Mouse (Mus musculus) embryonic facial prominence, embryonic 12.5 days (tissue): ENCODE data around the gene Sgca. TPM values are rescaled to one million over a fixed set of nuclear protein-coding genes. Genes with fewer than 3 reads are reported as not detected.

Experiments
- ATAC-seq: fragments of 200-750 bp; cut with Nextera tagmentation; 2 replicates; pipeline ENCODE4 v1.8.0; 2017; ENCODE audit not compliant: insufficient number of reproducible peaks, insufficient read depth, low FRiP score, low TSS enrichment
- H3K27ac ChIP-seq: fragments of 300-500 bp; sonication (generic); 2 replicates; pipeline ENCODE4 v1.5.1; 2016; ENCODE audit warnings: mild to moderate bottlenecking
- H3K27me3 ChIP-seq: fragments of 300-500 bp; sonication (generic); 2 replicates; pipeline ENCODE4 v1.6.1; 2016; ENCODE audit warnings: mild to moderate bottlenecking, moderate library complexity
- H3K36me3 ChIP-seq: fragments of 300-500 bp; sonication (generic); 2 replicates; pipeline ENCODE4 v1.6.1; 2016; ENCODE audit warnings: mild to moderate bottlenecking
- H3K4me1 ChIP-seq: fragments of 300-500 bp; sonication (generic); 2 replicates; pipeline ENCODE4 v1.6.1; 2016
- H3K4me2 ChIP-seq: fragments of 300-500 bp; sonication (generic); replicated peaks from 2 replicates; pipeline ENCODE4 v1.6.1; 2016; ENCODE audit warnings: mild to moderate bottlenecking, moderate library complexity
- H3K4me3 ChIP-seq: fragments of 300-500 bp; sonication (generic); 2 replicates; pipeline ENCODE4 v1.5.1; 2016; ENCODE audit warnings: mild to moderate bottlenecking
- H3K9ac ChIP-seq: fragments of 300-500 bp; sonication (generic); 2 replicates; pipeline ENCODE4 v1.6.1; 2016; ENCODE audit warnings: mild to moderate bottlenecking, moderate library complexity
- H3K9me3 ChIP-seq: fragments of 300-500 bp; sonication (generic); 2 replicates; pipeline ENCODE4 v1.6.1; 2016; ENCODE audit warnings: mild to moderate bottlenecking, moderate library complexity
- WGBS: fragments of 180-500 bp; shearing (Covaris S2); methylation state at CpG from one replicate; pipeline ENCODE4 v1.1.7; 2016; 5-methylcytosine and 5-hydroxymethylcytosine counted together
- polyA plus RNA-seq: library from polyadenylated mRNA; unstranded; fragments of >200 nt; fragmentation: Nextera tagmentation; extraction: Ambion mirVana; gene quantifications from 2 replicates; pipeline ENCODE4 v1.2.1, GENCODE M21; 2016

Gene Sgca
- polyA plus RNA-seq, 1 experiment from 2014 or later: 1.8 TPM

- Histone ChIP-seq H3K4me1 (peaks cover 47% of the 10 kb centered on the region), H3K4me2 (peak overlapping the region; percentile 65), H3K9ac (peak overlapping the region; percentile 54), H3K36me3 (peaks cover 26% of the 10 kb centered on the region), H3K27me3 (peaks cover 6% of the 10 kb centered on the region), H3K27ac (0 out of 2 replicates have a peak overlapping the region, but pooled peaks have one; percentile 87), H3K4me3 (peak overlapping the region; percentile 53), H3K9me3 (no peaks in the 10 kb centered on the region)
- ATAC-seq: peak; percentile 8
- under 1% methylated on average over 18 of the region's 18 CpGs for WGBS
Observed at GRCm38 (mm10) chr11:94937335-94937781, 38.8 kb downstream of the Sgca start.

DNA sequence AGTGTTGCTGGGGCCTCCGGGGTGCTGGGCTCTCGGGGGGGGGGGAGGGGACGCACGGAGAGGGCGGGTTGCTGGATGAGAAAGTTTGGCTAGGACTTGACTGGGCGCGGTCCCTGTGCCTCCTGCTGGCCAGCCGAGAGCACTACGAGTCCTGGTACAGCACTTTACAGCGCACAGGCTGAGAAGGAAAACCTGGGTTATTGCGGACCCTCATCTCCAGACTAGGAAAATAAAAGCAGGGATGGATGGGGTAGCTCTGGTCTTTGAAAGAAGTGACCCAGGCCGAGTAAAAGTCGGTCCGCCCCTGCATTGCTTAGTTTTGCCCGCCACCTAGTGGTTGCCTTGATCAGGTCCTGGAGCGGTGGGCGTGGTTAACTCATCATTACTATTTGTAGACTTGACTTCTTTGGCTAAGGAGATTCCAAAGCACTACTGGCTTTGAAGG, 39.3 kb downstream of the Sgca start:
- Histone ChIP-seq H3K9ac (peak overlapping the region; percentile 66), H3K4me1 (peaks cover 48% of the 10 kb centered on the region), H3K36me3 (peaks cover 21% of the 10 kb centered on the region), H3K27me3 (peaks cover 6% of the 10 kb centered on the region), H3K4me2 (peak overlapping the region; percentile 65), H3K9me3 (no peaks in the 10 kb centered on the region), H3K27ac (peak overlapping the region; percentile 87), H3K4me3 (peak overlapping the region; percentile 53)
- peak; percentile 58 for ATAC-seq
- WGBS: 0% methylated on average over 17 of the region's 17 CpGs

GRCm38 (mm10) chr11:94936045-94936444, 40.1 kb downstream of the Sgca start, which contains the start of gene Col1a1:
Gene Col1a1, plus strand, starts transcription at chr11:94936224.
- peak within 1 kb of the TSS; percentile 53 for H3K4me3 ChIP-seq
- H3K4me1 ChIP-seq: peaks cover 48% of the 10 kb centered on the region
- H3K27me3 ChIP-seq: peaks cover 6% of the 10 kb centered on the region
- peak within 1 kb of the TSS; percentile 87 for H3K27ac ChIP-seq
- no peaks in the 10 kb centered on the region for H3K9me3 ChIP-seq
- peak within 1 kb of the TSS; percentile 65 for H3K4me2 ChIP-seq
- H3K36me3 ChIP-seq: peaks cover 16% of the 10 kb centered on the region
- peak within 1 kb of the TSS; percentile 66 for H3K9ac ChIP-seq
- peak; percentile 12; the same call in 1 of the 2 replicates for ATAC-seq
- WGBS: 12% methylated on average over 19 of the region's 19 CpGs

GRCm38 (mm10) chr11:94934526-94934925, 41.6 kb downstream of the Sgca start:
- WGBS: 21% methylated on average over 11 of the region's 11 CpGs
- 0 out of 2 replicates have a peak overlapping the region, but pooled peaks have one; percentile 23 for H3K4me2 ChIP-seq
- H3K4me3 ChIP-seq: no peak overlapping the region
- H3K9ac ChIP-seq: peak overlapping the region; percentile 21; the same call in 1 of the 2 replicates
- peaks cover 60% of the 10 kb centered on the region for H3K4me1 ChIP-seq
- no peaks in the 10 kb centered on the region for H3K9me3 ChIP-seq
- H3K27ac ChIP-seq: peak overlapping the region; percentile 87
- ATAC-seq: no peak
- H3K36me3 ChIP-seq: peaks cover under 1% of the 10 kb centered on the region; the same call in 1 of the 2 replicates
- H3K27me3 ChIP-seq: peaks cover 6% of the 10 kb centered on the region

DNA sequence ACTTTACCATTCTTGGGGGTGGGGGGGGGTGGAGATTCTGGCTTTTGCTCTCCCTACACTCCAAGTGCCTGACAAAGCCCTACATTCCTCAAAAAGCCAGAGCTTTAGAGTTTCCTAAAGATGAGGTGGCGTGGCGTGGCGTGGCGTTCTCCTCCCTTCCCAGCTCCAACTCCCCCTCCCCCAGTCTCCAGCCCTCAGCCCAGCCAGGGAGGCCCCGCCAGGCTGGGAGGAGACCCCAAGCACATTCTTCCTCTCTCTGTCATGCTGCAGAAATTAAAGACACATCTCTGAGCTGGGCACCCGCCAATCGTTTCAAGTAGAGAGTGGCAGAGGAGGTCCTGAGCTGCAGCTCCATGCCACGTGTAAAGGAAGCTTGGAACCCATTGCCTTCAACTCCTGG, 42.5 kb downstream of the Sgca start:
- Histone ChIP-seq H3K4me3 (no peak overlapping the region), H3K4me1 (peaks cover 67% of the 10 kb centered on the region), H3K9ac (no peak overlapping the region), H3K27ac (peak overlapping the region; percentile 87), H3K9me3 (no peaks in the 10 kb centered on the region), H3K27me3 (peaks cover 6% of the 10 kb centered on the region), H3K4me2 (peak overlapping the region; percentile 18; the same call in 1 of the 2 replicates), H3K36me3 (no peaks in the 10 kb centered on the region)
- WGBS: 6% methylated on average over 8 of the region's 8 CpGs
- peak; percentile 3; the same call in 1 of the 2 replicates for ATAC-seq

- WGBS: 28% methylated on average over 4 of the region's 4 CpGs
- no peaks in the 10 kb centered on the region for H3K36me3 ChIP-seq
- peaks cover 61% of the 10 kb centered on the region for H3K4me1 ChIP-seq
- H3K9ac ChIP-seq: no peak overlapping the region
- H3K27ac ChIP-seq: peak overlapping the region; percentile 94
- peaks cover under 1% of the 10 kb centered on the region; the same call in 1 of the 2 replicates for H3K27me3 ChIP-seq
- no peak for ATAC-seq
- no peak overlapping the region for H3K4me3 ChIP-seq
- no peaks in the 10 kb centered on the region for H3K9me3 ChIP-seq
- no peak overlapping the region for H3K4me2 ChIP-seq
Observed at GRCm38 (mm10) chr11:94930151-94930550, 46.0 kb downstream of the Sgca start.

GRCm38 (mm10) chr11:94929599-94929998, 46.5 kb downstream of the Sgca start:
- no peaks in the 10 kb centered on the region for H3K9me3 ChIP-seq
- no peaks in the 10 kb centered on the region for H3K36me3 ChIP-seq
- ATAC-seq: no peak
- no peak overlapping the region for H3K4me3 ChIP-seq
- peaks cover 56% of the 10 kb centered on the region for H3K4me1 ChIP-seq
- H3K27ac ChIP-seq: peak overlapping the region; percentile 94
- H3K4me2 ChIP-seq: 0 out of 2 replicates have a peak overlapping the region, but pooled peaks have one; percentile 36
- WGBS: 33% methylated on average over 9 of the region's 9 CpGs
- no peaks in the 10 kb centered on the region for H3K27me3 ChIP-seq
- H3K9ac ChIP-seq: no peak overlapping the region

DNA sequence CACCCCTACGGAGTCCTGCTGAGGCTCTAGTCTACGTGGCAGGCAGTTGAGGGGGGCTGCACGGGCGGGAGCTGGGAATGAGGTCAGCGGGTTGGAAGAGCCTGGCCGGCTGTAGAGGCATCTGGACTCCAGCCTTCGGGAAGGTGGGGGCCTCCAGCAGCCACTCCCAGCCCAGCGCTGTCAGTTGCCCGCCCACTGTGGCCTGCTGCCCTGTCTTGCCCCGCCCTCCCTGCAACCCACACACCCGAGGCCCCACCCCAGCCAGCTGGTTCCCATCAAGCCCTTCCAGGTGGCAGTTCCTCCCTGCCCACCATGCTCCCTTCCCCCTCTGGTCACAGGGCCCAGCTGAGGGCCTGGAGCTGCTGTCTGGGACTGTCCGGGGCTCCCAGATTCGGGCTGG, 47.3 kb downstream of the Sgca start:
- no peaks in the 10 kb centered on the region for H3K27me3 ChIP-seq
- H3K4me2 ChIP-seq: peak overlapping the region; percentile 36
- peak; percentile 77 for ATAC-seq
- peaks cover 48% of the 10 kb centered on the region for H3K4me1 ChIP-seq
- H3K36me3 ChIP-seq: no peaks in the 10 kb centered on the region
- peak overlapping the region; percentile 94 for H3K27ac ChIP-seq
- no peaks in the 10 kb centered on the region for H3K9me3 ChIP-seq
- no peak overlapping the region for H3K4me3 ChIP-seq
- under 1% methylated on average over 12 of the region's 13 CpGs for WGBS
- H3K9ac ChIP-seq: no peak overlapping the region

GRCm38 (mm10) chr11:94927771-94928291, 48.3 kb downstream of the Sgca start:
- no peak overlapping the region for H3K9ac ChIP-seq
- no peaks in the 10 kb centered on the region for H3K27me3 ChIP-seq
- H3K4me1 ChIP-seq: peaks cover 38% of the 10 kb centered on the region
- WGBS: 19% methylated on average over 5 of the region's 5 CpGs
- no peaks in the 10 kb centered on the region for H3K9me3 ChIP-seq
- H3K4me3 ChIP-seq: no peak overlapping the region
- peak overlapping the region; percentile 94 for H3K27ac ChIP-seq
- no peaks in the 10 kb centered on the region for H3K36me3 ChIP-seq
- no peak for ATAC-seq
- no peak overlapping the region for H3K4me2 ChIP-seq

DNA sequence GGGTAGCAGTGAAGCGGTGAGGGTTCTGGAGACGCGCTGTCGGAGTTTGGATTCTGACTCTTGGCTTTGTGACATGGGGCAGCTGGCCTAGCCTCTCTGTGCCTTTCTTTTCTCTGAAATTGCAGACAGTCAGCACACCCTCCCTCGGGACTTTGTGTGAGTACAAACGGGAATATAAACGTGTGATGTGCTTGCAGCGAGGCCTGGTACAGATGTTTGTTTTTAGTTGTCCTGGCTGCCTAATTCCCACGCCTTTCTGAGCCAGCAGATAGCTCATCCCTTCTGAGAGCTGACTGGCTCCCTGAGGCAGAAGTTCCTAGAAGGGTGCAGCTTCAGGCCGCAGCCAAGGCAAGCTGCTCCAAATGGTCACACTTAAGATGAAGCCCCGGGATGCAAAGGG, 49.7 kb downstream of the Sgca start:
- no peak overlapping the region for H3K9ac ChIP-seq
- H3K9me3 ChIP-seq: no peaks in the 10 kb centered on the region
- H3K4me3 ChIP-seq: no peak overlapping the region
- ATAC-seq: no peak
- H3K27ac ChIP-seq: no peak overlapping the region
- no peaks in the 10 kb centered on the region for H3K27me3 ChIP-seq
- H3K4me2 ChIP-seq: no peak overlapping the region
- H3K4me1 ChIP-seq: peaks cover 33% of the 10 kb centered on the region
- WGBS: 65% methylated on average over 11 of the region's 11 CpGs
- H3K36me3 ChIP-seq: no peaks in the 10 kb centered on the region

DNA sequence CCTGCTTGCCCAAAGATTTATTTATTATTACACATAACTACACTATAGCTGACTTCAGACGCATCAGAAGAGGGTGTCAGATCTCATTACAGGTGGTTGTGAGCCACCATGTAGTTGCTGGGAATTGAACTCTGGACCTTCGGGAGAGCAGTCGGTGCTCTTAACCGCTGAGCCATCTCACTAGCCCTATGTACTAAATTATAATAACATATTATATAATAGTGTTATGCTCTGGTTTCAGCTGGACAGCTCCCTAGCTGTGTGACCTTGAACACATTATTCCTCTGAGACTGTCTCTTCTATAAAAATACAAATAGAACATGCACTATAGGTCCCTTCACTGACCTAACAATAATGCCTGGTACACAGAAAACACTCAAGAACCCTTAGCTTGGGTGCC, 51.1 kb downstream of the Sgca start:
- Histone ChIP-seq H3K27me3 (no peaks in the 10 kb centered on the region), H3K9me3 (no peaks in the 10 kb centered on the region), H3K36me3 (no peaks in the 10 kb centered on the region), H3K9ac (no peak overlapping the region), H3K4me3 (no peak overlapping the region), H3K27ac (no peak overlapping the region), H3K4me2 (no peak overlapping the region), H3K4me1 (peaks cover 29% of the 10 kb centered on the region)
- 86% methylated on average over 4 of the region's 4 CpGs for WGBS
- ATAC-seq: no peak

DNA sequence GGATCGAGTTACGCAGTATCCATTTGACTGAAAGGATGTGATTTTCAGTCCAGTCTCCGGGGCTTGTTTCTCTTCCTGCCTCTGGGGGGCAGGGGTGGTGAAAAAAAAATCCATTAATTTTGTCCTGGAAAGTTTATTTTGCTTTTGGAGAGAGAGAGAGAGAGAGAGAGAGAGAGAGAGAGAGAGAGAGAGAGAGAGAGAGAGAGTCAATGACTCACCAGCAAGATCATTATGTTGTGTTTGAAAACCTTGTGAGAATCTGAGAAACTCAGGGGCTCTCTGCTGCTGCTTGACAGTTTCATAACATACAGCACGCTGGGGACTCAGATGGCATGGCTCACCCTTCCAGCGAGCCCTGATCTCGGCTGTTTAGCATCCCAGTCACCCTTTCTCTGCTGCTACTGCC, 55.1 kb downstream of the Sgca start:
- ATAC-seq: no peak
- H3K4me2 ChIP-seq: no peak overlapping the region
- WGBS: 30% methylated on average over 6 of the region's 6 CpGs
- H3K27ac ChIP-seq: no peak overlapping the region
- H3K36me3 ChIP-seq: no peaks in the 10 kb centered on the region
- H3K4me3 ChIP-seq: no peak overlapping the region
- H3K9ac ChIP-seq: no peak overlapping the region
- H3K4me1 ChIP-seq: peaks cover 17% of the 10 kb centered on the region
- no peaks in the 10 kb centered on the region for H3K9me3 ChIP-seq
- no peaks in the 10 kb centered on the region for H3K27me3 ChIP-seq
